Mouse (Mus musculus) hindbrain, embryonic 14.5 days (tissue): ENCODE measurements at regions not wholly inside any gene's neighbourhood (a gene's known extent, or its start where the extent isn't known, plus 50 kb on each side); places are given as distances from the start of the nearest gene placed in this dataset.

Experiments
- ATAC-seq: fragments of 200-750 bp; cut with Nextera tagmentation; 2 replicates; pipeline ENCODE4 v1.8.0; 2017; ENCODE audit warnings: moderate number of reproducible peaks, mild to moderate bottlenecking, moderate TSS enrichment, moderate library complexity; ENCODE audit not compliant: low FRiP score
- DNase-seq: peaks from one replicate; pipeline ENCODE4 v3.0.0-alpha.2; 2015; ENCODE audit warnings: low spot score
- H3K27ac ChIP-seq: fragments of 300-500 bp; sonication (generic); 2 replicates; pipeline ENCODE4 v1.5.1; 2014; ENCODE audit warnings: mild to moderate bottlenecking, moderate library complexity
- H3K27me3 ChIP-seq: fragments of 300-500 bp; sonication (generic); 2 replicates; pipeline ENCODE4 v1.6.1; 2014; ENCODE audit warnings: mild to moderate bottlenecking, low read length, mixed read lengths; ENCODE audit not compliant: control insufficient read depth, insufficient read depth
- H3K36me3 ChIP-seq: fragments of 300-500 bp; sonication (generic); replicated peaks from 2 replicates; pipeline ENCODE4 v1.6.1; 2014; ENCODE audit not compliant: control insufficient read depth, insufficient read depth
- H3K4me1 ChIP-seq: fragments of 300-500 bp; sonication (generic); replicated peaks from 2 replicates; pipeline ENCODE4 v1.6.1; 2014; ENCODE audit warnings: antibody characterized with exemption, low read length, mixed read lengths; ENCODE audit not compliant: control insufficient read depth, insufficient read depth
- H3K4me2 ChIP-seq: fragments of 300-500 bp; sonication (generic); replicated peaks from 2 replicates; pipeline ENCODE4 v1.6.1; 2014; ENCODE audit warnings: mild to moderate bottlenecking, moderate library complexity
- H3K4me3 ChIP-seq: fragments of 300-500 bp; sonication (generic); replicated peaks from 2 replicates; pipeline ENCODE4 v1.5.1; 2014; ENCODE audit warnings: mild to moderate bottlenecking, low read length
- H3K9ac ChIP-seq: fragments of 300-500 bp; sonication (generic); 2 replicates; pipeline ENCODE4 v1.6.1; 2014
- H3K9me3 ChIP-seq: fragments of 300-500 bp; sonication (generic); 2 replicates; pipeline ENCODE4 v1.6.1; 2016; ENCODE audit warnings: low read length; ENCODE audit not compliant: control insufficient read depth
- WGBS: fragments of 180-500 bp; shearing (Covaris S2); extraction: QIAGEN DNeasy Blood & Tissue Kit; methylation state at CpG from one replicate; pipeline ENCODE4 v1.1.7; 2014; 5-methylcytosine and 5-hydroxymethylcytosine counted together

DNA sequence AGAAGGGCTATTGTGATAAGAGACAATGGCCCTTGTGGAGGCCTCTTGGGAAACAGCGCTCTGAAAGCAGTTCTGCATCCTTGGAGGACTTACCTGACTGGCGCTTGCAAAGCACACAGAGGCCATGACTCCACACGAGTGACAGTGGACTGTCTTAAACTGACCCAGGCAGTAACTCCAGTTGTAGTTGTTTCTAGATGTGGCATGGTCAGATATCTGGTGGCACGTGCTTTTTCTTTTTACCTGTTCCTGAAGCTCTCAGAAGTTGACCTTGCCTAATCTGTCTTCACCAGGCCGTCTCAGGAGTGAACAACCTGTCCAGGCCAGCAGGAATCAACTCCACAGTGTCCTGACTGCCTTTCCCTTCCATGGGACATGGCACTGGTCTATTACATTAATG lies 129.6 kb upstream of the Fbxo11 start:
- no peaks in the 10 kb centered on the region for H3K27me3 ChIP-seq
- ATAC-seq (no peak), DNase-seq (no peak)
- H3K4me2 ChIP-seq = no peak overlapping the region
- no peak overlapping the region for H3K9ac ChIP-seq
- no peaks in the 10 kb centered on the region for H3K36me3 ChIP-seq
- WGBS = 89% methylated on average over 5 of the region's 5 CpGs
- H3K27ac ChIP-seq = no peak overlapping the region
- H3K9me3 ChIP-seq = no peaks in the 10 kb centered on the region
- H3K4me1 ChIP-seq = no peaks in the 10 kb centered on the region
- no peak overlapping the region for H3K4me3 ChIP-seq

GRCm38 (mm10) chr17:88195303-88195702 lies 130.2 kb upstream of the Fbxo11 start:
- no peak overlapping the region for H3K9ac ChIP-seq
- H3K27ac ChIP-seq = no peak overlapping the region
- no peak overlapping the region for H3K4me3 ChIP-seq
- ATAC-seq = no peak
- no peak overlapping the region for H3K4me2 ChIP-seq
- H3K4me1 ChIP-seq = no peaks in the 10 kb centered on the region
- no peak for DNase-seq
- no peaks in the 10 kb centered on the region for H3K36me3 ChIP-seq
- H3K9me3 ChIP-seq = no peaks in the 10 kb centered on the region
- no peaks in the 10 kb centered on the region for H3K27me3 ChIP-seq
- 95% methylated on average over 2 of the region's 2 CpGs for WGBS

DNA sequence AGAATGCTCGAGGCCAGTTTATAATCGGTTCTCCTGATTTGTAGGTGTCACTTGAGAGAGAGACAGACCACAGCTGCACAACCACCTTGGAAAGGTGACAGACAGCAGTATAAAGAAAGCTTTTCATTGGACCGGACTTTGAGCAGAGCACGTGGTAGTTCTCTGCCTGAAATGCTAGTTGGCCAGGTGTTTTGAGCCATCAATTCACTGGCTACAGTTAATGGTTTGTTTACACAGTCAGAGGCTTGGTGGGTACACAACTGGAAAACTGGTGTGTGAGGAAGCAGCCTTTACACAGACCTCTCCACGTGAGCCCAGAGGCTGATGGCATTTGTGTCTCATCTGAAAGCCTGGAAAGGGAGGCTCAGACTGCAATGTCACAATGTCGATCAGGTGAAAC lies 130.8 kb upstream of the Fbxo11 start:
- no peak for ATAC-seq

DNA sequence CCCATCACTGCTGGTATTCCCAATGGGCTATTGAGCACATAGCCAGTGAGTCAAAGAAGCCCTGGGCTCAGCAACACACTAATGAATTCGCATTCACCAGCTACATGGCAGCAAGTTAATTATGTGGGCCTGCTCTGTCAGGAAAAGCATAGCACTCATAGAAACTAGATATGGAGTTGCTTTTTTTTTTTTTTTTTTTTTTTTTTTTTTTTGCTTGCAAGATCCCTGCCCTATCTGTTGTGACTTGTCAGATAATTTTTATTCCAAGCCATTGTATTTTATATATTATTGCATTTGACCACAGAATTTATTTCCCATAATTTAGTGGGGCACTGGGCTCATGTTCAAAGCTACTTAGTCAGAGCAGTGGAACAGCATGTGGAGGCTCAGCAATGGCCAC lies 131.2 kb upstream of the Fbxo11 start:
- Histone ChIP-seq H3K36me3 (no peaks in the 10 kb centered on the region), H3K9ac (no peak overlapping the region), H3K4me2 (no peak overlapping the region), H3K4me3 (no peak overlapping the region), H3K4me1 (no peaks in the 10 kb centered on the region), H3K9me3 (no peaks in the 10 kb centered on the region), H3K27me3 (no peaks in the 10 kb centered on the region), H3K27ac (no peak overlapping the region)
- DNase-seq (no peak), ATAC-seq (no peak)
- 54% methylated on average over 1 of the region's 1 CpGs for WGBS

More for the DNA sequence above, 130.8 kb upstream of the Fbxo11 start:
- Histone ChIP-seq H3K9me3 (no peaks in the 10 kb centered on the region), H3K4me2 (no peak overlapping the region), H3K9ac (no peak overlapping the region), H3K27me3 (no peaks in the 10 kb centered on the region), H3K36me3 (no peaks in the 10 kb centered on the region), H3K4me3 (no peak overlapping the region), H3K4me1 (no peaks in the 10 kb centered on the region), H3K27ac (no peak overlapping the region)
- 74% methylated on average over 6 of the region's 6 CpGs for WGBS
- no peak for DNase-seq

GRCm38 (mm10) chr17:88197381-88197780 lies 132.3 kb upstream of the Fbxo11 start:
- no peaks in the 10 kb centered on the region for H3K9me3 ChIP-seq
- H3K27me3 ChIP-seq = no peaks in the 10 kb centered on the region
- no peak overlapping the region for H3K27ac ChIP-seq
- H3K36me3 ChIP-seq = no peaks in the 10 kb centered on the region
- no peak overlapping the region for H3K9ac ChIP-seq
- WGBS = 64% methylated on average over 3 of the region's 3 CpGs
- H3K4me1 ChIP-seq = no peaks in the 10 kb centered on the region
- no peak overlapping the region for H3K4me3 ChIP-seq
- no peak for DNase-seq
- no peak for ATAC-seq
- H3K4me2 ChIP-seq = no peak overlapping the region

- Histone ChIP-seq H3K36me3 (no peaks in the 10 kb centered on the region), H3K27ac (no peak overlapping the region), H3K4me3 (no peak overlapping the region), H3K4me1 (no peaks in the 10 kb centered on the region), H3K9ac (no peak overlapping the region), H3K27me3 (no peaks in the 10 kb centered on the region), H3K9me3 (no peaks in the 10 kb centered on the region), H3K4me2 (no peak overlapping the region)
- ATAC-seq (no peak), DNase-seq (no peak)
- 70% methylated on average over 12 of the region's 12 CpGs for WGBS
These were observed 136.3 kb upstream of the Fbxo11 start for GRCm38 (mm10) chr17:88201249-88201970.

DNA sequence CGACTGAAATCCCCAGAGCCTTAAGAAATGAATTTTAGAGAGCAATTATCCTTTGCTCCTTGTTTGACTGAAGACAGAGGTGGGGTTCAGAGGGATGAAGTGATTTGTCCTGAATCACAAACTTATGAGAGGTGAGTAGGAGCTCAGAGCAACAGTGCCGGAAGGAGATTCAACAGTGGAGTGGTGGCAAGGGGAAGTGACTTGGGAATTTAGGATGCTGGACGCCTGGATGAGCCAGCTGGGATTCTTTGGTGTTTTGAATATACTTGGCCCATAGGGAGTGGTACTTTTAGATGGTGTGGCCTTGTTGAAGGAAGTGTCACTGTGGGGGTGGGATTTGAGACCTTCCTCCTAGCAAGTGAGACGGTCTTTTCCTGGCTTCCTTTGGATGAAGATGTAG lies 137.1 kb upstream of the Fbxo11 start:
- Histone ChIP-seq H3K4me2 (no peak overlapping the region), H3K27me3 (no peaks in the 10 kb centered on the region), H3K36me3 (no peaks in the 10 kb centered on the region), H3K27ac (no peak overlapping the region), H3K9ac (no peak overlapping the region), H3K9me3 (no peaks in the 10 kb centered on the region), H3K4me3 (no peak overlapping the region), H3K4me1 (no peaks in the 10 kb centered on the region)
- no peak for ATAC-seq
- DNase-seq = no peak
- WGBS = 87% methylated on average over 4 of the region's 4 CpGs

DNA sequence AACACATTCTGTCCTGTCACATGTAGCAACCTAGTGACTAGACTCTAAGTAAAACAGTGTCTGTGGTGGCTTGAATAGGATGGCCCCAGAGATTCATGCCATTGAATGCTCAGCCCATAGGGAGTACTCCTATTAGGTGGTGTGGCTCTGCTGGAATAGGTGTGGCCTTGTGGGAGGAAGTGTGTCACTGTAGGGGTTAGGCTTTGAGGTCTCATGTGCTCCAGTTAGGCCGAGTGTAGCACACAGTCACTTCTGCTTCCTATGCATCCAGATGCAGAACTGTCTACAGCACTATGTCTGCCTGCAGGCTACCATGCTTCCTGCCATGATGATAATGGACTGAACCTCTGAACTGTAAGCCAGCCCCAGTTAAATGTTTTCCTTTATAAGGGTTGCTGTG lies 144.5 kb upstream of the Fbxo11 start:
- H3K4me2 ChIP-seq = no peak overlapping the region
- H3K9ac ChIP-seq = no peak overlapping the region
- no peak overlapping the region for H3K27ac ChIP-seq
- DNase-seq = no peak
- no peaks in the 10 kb centered on the region for H3K27me3 ChIP-seq
- no peak overlapping the region for H3K4me3 ChIP-seq
- no peaks in the 10 kb centered on the region for H3K4me1 ChIP-seq
- no peaks in the 10 kb centered on the region for H3K36me3 ChIP-seq
- no peak for ATAC-seq
- WGBS = 71% methylated on average over 1 of the region's 1 CpGs
- no peaks in the 10 kb centered on the region for H3K9me3 ChIP-seq

- no peak overlapping the region for H3K9ac ChIP-seq
- no peaks in the 10 kb centered on the region for H3K36me3 ChIP-seq
- H3K4me3 ChIP-seq = no peak overlapping the region
- no peak overlapping the region for H3K27ac ChIP-seq
- ATAC-seq (no peak), DNase-seq (no peak)
- no peak overlapping the region for H3K4me2 ChIP-seq
- no peaks in the 10 kb centered on the region for H3K9me3 ChIP-seq
- no peaks in the 10 kb centered on the region for H3K27me3 ChIP-seq
- WGBS = 89% methylated on average over 7 of the region's 7 CpGs
- no peaks in the 10 kb centered on the region for H3K4me1 ChIP-seq
These were observed 147.0 kb upstream of the Fbxo11 start for GRCm38 (mm10) chr17:88212121-88212520.

- H3K9me3 ChIP-seq = no peaks in the 10 kb centered on the region
- H3K4me2 ChIP-seq = no peak overlapping the region
- H3K36me3 ChIP-seq = no peaks in the 10 kb centered on the region
- H3K27me3 ChIP-seq = no peaks in the 10 kb centered on the region
- ATAC-seq (no peak), DNase-seq (no peak)
- H3K4me3 ChIP-seq = no peak overlapping the region
- no peak overlapping the region for H3K9ac ChIP-seq
- H3K4me1 ChIP-seq = no peaks in the 10 kb centered on the region
- 91% methylated on average over 9 of the region's 9 CpGs for WGBS
- H3K27ac ChIP-seq = no peak overlapping the region
These were observed 149.7 kb upstream of the Fbxo11 start for GRCm38 (mm10) chr17:88214746-88215145.
